Mouse (Mus musculus): Measurements from ENCODE around the gene 3110001I22Rik. TPM values are rescaled to one million over a fixed set of nuclear protein-coding genes. Genes with fewer than 3 reads are reported as not detected.
A peak's percentile ranks its signal among the peaks of the same experiment; 100 is the strongest.
"Not testable (repeated sequence)": the region's sequence is repeated elsewhere in the genome, so short reads cannot be mapped to it uniquely, and the experiment has no call there.

3110001I22Rik gene
- 1 to 10 TPM; 2.2 to 3.0 (median 2.6) TPM for total RNA-seq (2022)

DNA sequence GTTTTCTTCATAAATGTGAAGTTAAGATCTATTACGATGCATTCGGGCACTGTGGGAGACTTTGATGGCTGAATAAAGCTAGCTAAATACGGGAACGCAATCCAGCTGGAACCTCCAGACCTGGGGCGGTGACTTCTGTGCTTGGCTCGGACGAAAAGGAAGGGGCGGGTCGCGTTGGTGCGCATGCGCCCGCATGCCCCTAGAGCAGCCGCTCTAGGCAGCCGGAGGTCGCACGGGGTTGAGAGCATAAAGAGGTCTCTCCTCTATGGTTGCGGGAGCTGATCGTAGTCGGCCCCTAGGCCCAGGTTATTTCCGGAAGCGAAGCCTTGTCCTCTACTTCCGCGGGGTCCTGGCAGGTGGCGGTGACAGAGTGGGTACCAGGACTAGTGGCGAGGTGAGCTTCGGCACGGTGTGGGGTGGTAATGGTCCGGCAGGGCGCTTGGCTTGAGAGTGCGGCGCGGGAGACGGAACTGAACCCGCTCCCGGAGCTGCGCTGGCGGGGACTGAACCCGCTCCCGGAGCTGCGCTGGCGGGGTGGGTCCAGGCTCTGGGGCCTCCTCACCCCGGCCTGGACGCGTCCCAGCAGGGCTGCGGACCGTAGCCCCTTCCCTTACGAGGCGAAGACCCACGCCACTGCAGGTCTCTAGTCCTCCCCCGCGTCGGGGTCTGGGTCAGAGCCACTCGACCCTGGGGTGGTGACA, at the start of gene 3110001I22Rik, which contains the start of gene Bfar:
Gene 3110001I22Rik (plus strand): TSS at position 245 of the 701 bp plus-strand sequence.
Gene Bfar (plus strand): TSS at position 174 of the 701 bp plus-strand sequence.
- peak; percentile 90 for DNase-seq (ENCODE audit: low spot score)

- DNase-seq (ENCODE audit: low spot score), result peak; percentile 9
Observed at GRCm38 (mm10) chr16:13628345-13628744, 43.4 kb upstream of the 3110001I22Rik start.

GRCm38 (mm10) chr16:13638198-13638597, 33.5 kb upstream of the 3110001I22Rik start:
- not testable (repeated sequence) for DNase-seq (ENCODE audit: low spot score)

GRCm38 (mm10) chr16:13639508-13639907, 32.2 kb upstream of the 3110001I22Rik start:
- DNase-seq (ENCODE audit: low spot score), result no peak

DNA sequence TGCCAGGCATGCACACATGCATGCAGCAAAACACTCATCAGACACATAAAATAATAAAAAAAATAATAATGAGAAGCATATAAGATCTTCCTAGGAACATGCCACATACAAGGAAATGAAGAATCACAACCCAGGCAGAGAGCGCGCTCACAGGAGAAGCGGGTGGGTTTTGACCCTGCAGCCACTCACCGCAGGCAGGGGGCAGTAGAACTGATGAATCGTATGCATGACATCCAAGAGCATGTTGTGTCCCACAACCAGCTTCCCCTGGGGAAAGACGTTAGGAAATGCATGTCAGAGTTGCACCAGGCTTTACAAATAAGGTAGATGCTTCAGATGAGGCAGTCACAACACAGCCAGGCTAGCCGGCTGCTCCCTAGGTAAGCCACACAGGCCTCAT, 31.7 kb upstream of the 3110001I22Rik start:
- DNase-seq (ENCODE audit: low spot score), result no peak

- no peak for DNase-seq (ENCODE audit: low spot score)
Observed at GRCm38 (mm10) chr16:13644474-13644873, 27.3 kb upstream of the 3110001I22Rik start.

DNA sequence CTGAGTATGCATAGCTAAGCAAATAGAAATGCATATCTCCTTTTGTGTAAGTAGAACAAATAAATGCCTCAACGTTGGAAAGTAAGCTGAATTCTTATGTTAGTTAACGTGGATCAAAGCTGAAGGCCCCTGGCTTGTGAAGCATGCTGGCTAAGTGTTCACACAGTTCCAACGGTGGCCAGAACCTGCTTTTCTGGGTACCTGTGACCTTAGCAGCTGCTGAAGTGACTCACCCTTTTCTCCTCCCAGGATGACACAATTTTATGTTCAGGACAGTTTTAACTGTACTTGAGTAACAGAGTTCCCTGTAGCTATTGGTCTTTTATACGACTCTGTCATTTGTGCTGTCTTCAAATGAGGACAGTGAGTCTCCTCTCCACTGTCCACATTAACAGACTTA, 25.8 kb upstream of the 3110001I22Rik start:
- no peak for DNase-seq (ENCODE audit: low spot score)

DNA sequence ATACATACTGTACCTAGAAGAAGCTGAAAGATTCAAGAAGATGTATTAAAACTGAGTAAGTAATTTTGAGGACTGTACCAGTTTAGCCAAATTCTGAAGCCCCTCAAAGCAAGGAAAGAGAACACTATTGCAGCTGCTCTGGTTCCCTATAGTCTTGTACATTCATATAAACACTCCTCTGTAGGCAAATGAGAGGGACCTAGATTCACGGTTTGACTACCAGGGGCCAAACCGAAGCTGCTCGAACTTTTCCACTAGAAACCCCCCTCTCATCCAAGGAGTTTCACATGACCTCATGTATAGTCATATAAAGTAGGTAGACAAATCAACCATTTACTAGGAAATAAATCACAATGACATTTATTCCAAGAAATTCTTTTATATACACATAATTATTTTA, 12.8 kb upstream of the 3110001I22Rik start:
- DNase-seq (ENCODE audit: low spot score), result no peak

DNA sequence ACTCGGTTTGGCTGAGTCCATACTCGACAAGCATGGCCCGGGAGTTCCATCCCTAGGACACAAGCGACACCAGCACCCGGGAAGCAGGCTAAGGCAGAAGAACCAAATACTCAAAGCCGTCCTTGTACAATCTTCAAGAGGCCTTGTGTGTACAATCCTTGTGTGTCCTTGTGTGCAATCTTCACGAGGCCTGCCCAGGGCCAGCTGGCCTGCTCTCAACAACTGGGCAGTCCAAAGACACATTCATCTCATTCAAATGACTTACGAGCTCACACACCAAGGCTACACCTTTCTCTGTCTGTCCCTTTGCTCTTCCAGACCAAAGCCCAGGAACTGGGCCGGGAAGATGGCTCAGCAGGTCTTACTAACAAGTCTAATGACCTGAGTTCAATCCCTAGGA, 11.0 kb upstream of the 3110001I22Rik start:
- DNase-seq (ENCODE audit: low spot score), result no peak

- peak; percentile 93 for DNase-seq (ENCODE audit: low spot score)
Observed at GRCm38 (mm10) chr16:13667878-13668343, 3.8 kb upstream of the 3110001I22Rik start, which contains the start of gene Parn. TSS of gene Parn (minus strand) at chr16:13668170.

- DNase-seq (ENCODE audit: low spot score), result no peak
Observed at GRCm38 (mm10) chr16:13668402-13669108, 3.2 kb upstream of the 3110001I22Rik start.

GRCm38 (mm10) chr16:13669282-13669681, 2.4 kb upstream of the 3110001I22Rik start:
- no peak for DNase-seq (ENCODE audit: low spot score)

GRCm38 (mm10) chr16:13670896-13671295, 833 bp upstream of the 3110001I22Rik start:
- DNase-seq (ENCODE audit: low spot score), result not testable (repeated sequence)

- DNase-seq (ENCODE audit: low spot score), result peak; percentile 61
Observed at GRCm38 (mm10) chr16:13672386-13672898, 713 bp downstream of the 3110001I22Rik start.

GRCm38 (mm10) chr16:13673114-13673513, 1.4 kb downstream of the 3110001I22Rik start:
- no peak for DNase-seq (ENCODE audit: low spot score)

DNA sequence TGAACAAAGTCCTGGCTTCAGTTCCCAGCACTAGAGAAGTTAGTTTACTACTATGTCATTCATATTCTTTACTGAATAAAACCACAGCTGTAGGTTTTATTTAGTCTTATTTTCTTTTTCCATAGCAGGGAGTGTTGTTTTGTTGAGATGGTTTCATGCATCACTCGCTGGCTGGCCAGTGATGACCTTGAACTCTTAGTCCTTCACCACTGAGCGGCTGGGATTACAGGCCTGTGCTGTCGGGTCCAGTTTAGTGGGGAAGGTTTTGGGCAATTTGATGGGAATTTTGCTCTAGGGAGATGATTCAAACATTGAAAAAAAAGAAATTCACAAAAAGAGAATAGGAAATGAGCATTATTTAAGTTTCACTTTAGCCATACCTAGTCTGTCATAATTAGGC, 2.8 kb downstream of the 3110001I22Rik start:
- DNase-seq (ENCODE audit: low spot score), result no peak

GRCm38 (mm10) chr16:13678601-13679319, 7.0 kb downstream of the 3110001I22Rik start:
- no peak for DNase-seq (ENCODE audit: low spot score)

- no peak for DNase-seq (ENCODE audit: low spot score)
Observed at GRCm38 (mm10) chr16:13698998-13699397, 27.3 kb downstream of the 3110001I22Rik start.

GRCm38 (mm10) chr16:13702184-13702583, 30.5 kb downstream of the 3110001I22Rik start:
- DNase-seq (ENCODE audit: low spot score), result no peak

GRCm38 (mm10) chr16:13704676-13705075, 32.9 kb downstream of the 3110001I22Rik start:
- DNase-seq (ENCODE audit: low spot score), result no peak

DNA sequence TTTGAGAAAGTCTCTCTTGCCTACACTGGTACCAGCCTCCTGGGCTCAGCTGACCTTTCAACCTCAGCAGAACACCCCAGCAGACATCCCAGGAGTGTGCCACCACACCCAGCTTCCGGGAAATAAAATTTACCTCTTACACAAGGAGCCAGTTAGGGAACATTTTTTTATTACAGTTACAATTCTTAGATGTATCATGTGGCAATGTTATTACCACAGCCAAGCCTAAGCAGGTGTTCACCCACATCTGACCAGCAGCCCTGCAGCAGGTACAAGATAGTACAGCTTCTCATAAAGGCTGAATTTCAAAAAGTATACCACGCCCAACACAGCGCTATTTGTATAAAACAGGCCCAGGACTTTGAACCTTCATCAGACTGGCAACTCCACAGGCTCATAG, 43.2 kb downstream of the 3110001I22Rik start:
- no peak for DNase-seq (ENCODE audit: low spot score)
